Comparison of ENCODE assay signal across 17 mouse cellular contexts in the genomic region with DNA sequence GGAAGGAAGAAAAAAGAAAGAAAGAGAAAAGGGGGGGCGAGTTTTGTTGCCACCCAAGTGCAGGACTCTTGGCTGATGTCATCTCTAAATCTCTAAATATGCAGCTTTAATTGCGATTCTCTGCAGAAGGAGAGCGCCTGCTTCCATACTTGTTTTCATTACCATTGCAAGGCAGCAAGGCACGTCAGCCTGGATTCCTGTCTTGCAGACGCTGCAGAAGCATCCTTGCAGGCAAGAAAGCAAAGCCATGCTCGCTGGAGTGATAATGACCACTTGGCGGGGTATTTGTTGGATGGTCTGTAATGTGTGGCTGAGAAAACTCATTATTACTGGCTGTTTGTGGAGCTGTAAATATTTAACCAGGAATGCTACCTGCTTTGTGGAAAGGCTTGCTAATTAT.
A peak's percentile ranks its signal among the peaks of the same experiment; 100 is the strongest.
DNase-seq lines count a peak whose midpoint lies in the region; ATAC-seq and TF ChIP-seq lines count a peak whose summit lies in the region.
"Had no signal": no experiment of that assay in that cellular context is flagged by ENCODE, and none has a peak within 500 bp of the region (broad histone marks: within the 10 kb centered on the region; RNA-seq: fewer than 3 reads in every experiment).

No protein-coding gene starts in this region.

- no peaks in the 10 kb centered on the region for H3K36me3 ChIP-seq in kidney, adult 2 months (ENCODE audit: control insufficient read depth, insufficient read depth, low read length)
- no peaks in the 10 kb centered on the region for H3K36me3 ChIP-seq in midbrain, embryonic 14.5 days (ENCODE audit: control insufficient read depth, insufficient read depth, low read length)
- no peaks in the 10 kb centered on the region for H3K36me3 ChIP-seq in midbrain, embryonic 10.5 days
- no peaks in the 10 kb centered on the region for H3K36me3 ChIP-seq in liver, embryonic 16.5 days (ENCODE audit: control insufficient read depth, insufficient read depth)
- H3K36me3 ChIP-seq: embryonic facial prominence, embryonic 12.5 days; heart, embryonic 12.5 days; limb, embryonic 13.5 days had no signal

- no peak overlapping the region for H3K9ac ChIP-seq in midbrain, embryonic 14.5 days (replicated peaks; ENCODE audit: low read length)
- H3K9ac ChIP-seq in liver, embryonic 16.5 days (ENCODE audit: low read depth, low read length), result no peak overlapping the region
- H3K9ac ChIP-seq: embryonic facial prominence, embryonic 12.5 days; heart, embryonic 12.5 days; limb, embryonic 13.5 days had no signal

- H3K4me2 ChIP-seq in midbrain, embryonic 14.5 days (ENCODE audit: low read length), result no peak overlapping the region
- peak overlapping the region; percentile 36 for H3K4me2 ChIP-seq in liver, embryonic 16.5 days (ENCODE audit: low read depth, low read length)
- H3K4me2 ChIP-seq: embryonic facial prominence, embryonic 12.5 days; heart, embryonic 12.5 days; limb, embryonic 13.5 days had no signal

- no peak for TF ChIP-seq CTCF in kidney, adult 2 months (conservative IDR thresholded peaks at IDR 0.05; ENCODE audit: insufficient read depth, insufficient read length, low read depth, low read length)

- H3K27ac ChIP-seq in kidney, adult 2 months (ENCODE audit: insufficient read depth, low read depth, low read length), result no peak overlapping the region
- 0 out of 2 replicates have a peak overlapping the region, but pooled peaks have one; percentile 5 for H3K27ac ChIP-seq in midbrain, embryonic 14.5 days (replicated peaks; ENCODE audit: low read depth, low read length)
- no peak overlapping the region for H3K27ac ChIP-seq in midbrain, embryonic 10.5 days (replicated peaks)
- no peak overlapping the region for H3K27ac ChIP-seq in liver, embryonic 16.5 days (ENCODE audit: low read length)
- H3K27ac ChIP-seq: embryonic facial prominence, embryonic 12.5 days; layer of hippocampus, adult 2 months; left cerebral cortex, adult 2 months; limb, embryonic 13.5 days had no signal

- no peak overlapping the region for H3K4me3 ChIP-seq in kidney, adult 2 months (ENCODE audit: insufficient read depth, low read depth, low read length)
- H3K4me3 ChIP-seq in midbrain, embryonic 14.5 days (replicated peaks; ENCODE audit: low read depth, low read length), result no peak overlapping the region
- H3K4me3 ChIP-seq in midbrain, embryonic 10.5 days, result no peak overlapping the region
- H3K4me3 ChIP-seq in liver, embryonic 16.5 days (ENCODE audit: low read depth, low read length), result no peak overlapping the region
- H3K4me3 ChIP-seq: embryonic facial prominence, embryonic 12.5 days; heart, embryonic 12.5 days; layer of hippocampus, adult 2 months; left cerebral cortex, adult 2 months; limb, embryonic 13.5 days had no signal

- H3K9me3 ChIP-seq in midbrain, embryonic 14.5 days (ENCODE audit: control insufficient read depth, low read length), result no peaks in the 10 kb centered on the region
- peaks cover 4% of the 10 kb centered on the region; the same call in 1 of the 2 replicates for H3K9me3 ChIP-seq in midbrain, embryonic 10.5 days (replicated peaks)
- no peaks in the 10 kb centered on the region for H3K9me3 ChIP-seq in liver, embryonic 16.5 days (replicated peaks; ENCODE audit: control insufficient read depth, low read length)
- H3K9me3 ChIP-seq: heart, embryonic 12.5 days; limb, embryonic 13.5 days had no signal

- DNase-seq in kidney, adult 2 months, result peak; percentile 27
- no peak for DNase-seq in kidney, postnatal 14 days
- DNase-seq in midbrain, embryonic 14.5 days, result peak; percentile 75
- DNase-seq in midbrain, embryonic 10.5 days (ENCODE audit: low spot score), result no peak
- peak; percentile 42 for DNase-seq in embryo, embryonic 11 days
- DNase-seq in ovary, postnatal 14 days (ENCODE audit: low spot score), result no peak
- DNase-seq: adrenal gland, postnatal 14 days; cerebellum, adult 9-11 months; heart, postnatal 4 days; thymus, adult 18-20 months had no signal

- no peaks in the 10 kb centered on the region for H3K27me3 ChIP-seq in kidney, adult 2 months (replicated peaks; ENCODE audit: control insufficient read depth, insufficient read depth, low read length)
- no peaks in the 10 kb centered on the region; the same call in 1 of the 2 replicates for H3K27me3 ChIP-seq in midbrain, embryonic 14.5 days (ENCODE audit: control insufficient read depth, insufficient read depth, low read length)
- H3K27me3 ChIP-seq in midbrain, embryonic 10.5 days (ENCODE audit: low read depth, poor library complexity, severe bottlenecking), result peaks cover 79% of the 10 kb centered on the region
- H3K27me3 ChIP-seq in liver, embryonic 16.5 days (ENCODE audit: control insufficient read depth, insufficient read depth, low read depth, low read length), result peaks cover 8% of the 10 kb centered on the region
- H3K27me3 ChIP-seq: heart, embryonic 12.5 days had no signal

- 34% methylated on average over 7 of the region's 7 CpGs for WGBS in kidney, adult 2 months
- WGBS in midbrain, embryonic 14.5 days, result 17% methylated on average over 7 of the region's 7 CpGs
- WGBS in midbrain, embryonic 10.5 days, result 27% methylated on average over 7 of the region's 7 CpGs
- 18% methylated on average over 7 of the region's 7 CpGs for WGBS in liver, embryonic 16.5 days (ENCODE audit: insufficient replicate concordance)

- ATAC-seq in midbrain, embryonic 14.5 days (ENCODE audit: low FRiP score, low TSS enrichment), result no peak
- ATAC-seq in liver, embryonic 16.5 days (ENCODE audit: low read depth), result no peak
- ATAC-seq: CD4-positive, CD25-positive, alpha-beta regulatory T cell, adult 4 months had no signal

- no peak for TF ChIP-seq POLR2A in kidney, adult 2 months (IDR thresholded peaks at IDR 0.05; ENCODE audit: low read depth, low read length)

- H3K4me1 ChIP-seq in kidney, adult 2 months (ENCODE audit: control insufficient read depth, insufficient read depth, low read length), result no peaks in the 10 kb centered on the region
- peaks cover 53% of the 10 kb centered on the region for H3K4me1 ChIP-seq in midbrain, embryonic 14.5 days (ENCODE audit: control insufficient read depth, insufficient read depth, low read length)
- peaks cover 66% of the 10 kb centered on the region for H3K4me1 ChIP-seq in midbrain, embryonic 10.5 days
- no peaks in the 10 kb centered on the region for H3K4me1 ChIP-seq in liver, embryonic 16.5 days (ENCODE audit: control insufficient read depth, low read depth, low read length)

Comparison
In these comparisons a context has a peak if more than half of its experiments do, and no peak if none do; other contexts are left out.
1. DNase-seq: peak in kidney, adult 2 months (single experiment), midbrain, embryonic 14.5 days (single experiment) and embryo, embryonic 11 days (single experiment); none in kidney, postnatal 14 days (single experiment), midbrain, embryonic 10.5 days (single experiment) and ovary, postnatal 14 days (single experiment).